Comparison of ENCODE assay signal across 8 mouse cellular contexts in genomic region chr8:88244298-88244697, GRCm38 (mm10). TPM values are rescaled to one million over a fixed set of nuclear protein-coding genes. Genes with fewer than 3 reads are reported as not detected.
DNase-seq lines count a peak whose midpoint lies in the region; ATAC-seq and TF ChIP-seq lines count a peak whose summit lies in the region.

No protein-coding gene starts in this region.

- no peak overlapping the region for H3K27ac ChIP-seq in forebrain, embryonic 13.5 days
- no peak overlapping the region for H3K27ac ChIP-seq in forebrain, embryonic 15.5 days (replicated peaks)
- no peak overlapping the region for H3K27ac ChIP-seq in gastrocnemius, adult 2 months
- H3K27ac ChIP-seq in lung, embryonic 16.5 days (ENCODE audit: low read length), result no peak overlapping the region

- intact Hi-C loops in gastrocnemius, adult 2 months (cut with DNase I), result loop anchor here (5.0 kb wide), 3 partner anchors 42 to 127 kb away; partner anchors contain the start of gene Cnep1r1

- H3K4me2 ChIP-seq in forebrain, embryonic 13.5 days, result no peak overlapping the region
- H3K4me2 ChIP-seq in forebrain, embryonic 15.5 days (replicated peaks), result no peak overlapping the region
- no peak overlapping the region for H3K4me2 ChIP-seq in lung, embryonic 16.5 days (ENCODE audit: low read depth, low read length)

- H3K36me3 ChIP-seq in forebrain, embryonic 13.5 days (ENCODE audit: poor library complexity, severe bottlenecking), result peaks cover 28% of the 10 kb centered on the region
- peaks cover 17% of the 10 kb centered on the region; the same call in 1 of the 2 replicates for H3K36me3 ChIP-seq in forebrain, embryonic 15.5 days
- H3K36me3 ChIP-seq in lung, embryonic 16.5 days (ENCODE audit: control insufficient read depth, insufficient read depth, low read length), result 0 out of 2 replicates have a peak, but pooled peaks cover 9% of the 10 kb centered on the region

- no peaks in the 10 kb centered on the region for H3K9me3 ChIP-seq in forebrain, embryonic 13.5 days (replicated peaks)
- H3K9me3 ChIP-seq in forebrain, embryonic 15.5 days, result no peaks in the 10 kb centered on the region
- H3K9me3 ChIP-seq in lung, embryonic 16.5 days (ENCODE audit: control insufficient read depth, low read length), result no peaks in the 10 kb centered on the region

- 0 out of 2 replicates have a peak, but pooled peaks have one; percentile 51 for ATAC-seq in forebrain, embryonic 13.5 days
- no peak; the same call in 1 of the 2 replicates for ATAC-seq in forebrain, embryonic 15.5 days (replicated peaks)
- ATAC-seq in CD4-positive, CD25-positive, alpha-beta regulatory T cell, adult 4 months, result peak; percentile 96
- peak; percentile 73; the same call in 1 of the 2 replicates for ATAC-seq in lung, embryonic 16.5 days (ENCODE audit: low read depth)

- TF ChIP-seq CTCF in gastrocnemius, adult 2 months (IDR thresholded peaks at IDR 0.05), result peak; percentile 92

- no peaks in the 10 kb centered on the region for H3K4me1 ChIP-seq in forebrain, embryonic 13.5 days
- no peaks in the 10 kb centered on the region for H3K4me1 ChIP-seq in forebrain, embryonic 15.5 days
- no peaks in the 10 kb centered on the region for H3K4me1 ChIP-seq in lung, embryonic 16.5 days (replicated peaks; ENCODE audit: control insufficient read depth, insufficient read depth, low read length)

- 74% methylated on average over 4 of the region's 4 CpGs for WGBS in forebrain, embryonic 13.5 days
- WGBS in forebrain, embryonic 15.5 days, result 71% methylated on average over 4 of the region's 4 CpGs
- 80% methylated on average over 4 of the region's 4 CpGs for WGBS in lung, embryonic 16.5 days

- no peak overlapping the region for H3K4me3 ChIP-seq in forebrain, embryonic 13.5 days
- H3K4me3 ChIP-seq in forebrain, embryonic 15.5 days, result no peak overlapping the region
- no peak overlapping the region for H3K4me3 ChIP-seq in gastrocnemius, adult 2 months
- H3K4me3 ChIP-seq in lung, embryonic 16.5 days (ENCODE audit: low read length), result no peak overlapping the region

- peak; percentile 19 for DNase-seq in c-Kit-positive CD71-negative TER-119-negative erythroid progenitor cells, embryonic 14.5 days (ENCODE audit: low read depth)
- peak; percentile 68 for DNase-seq in gastrocnemius, adult 2 months
- DNase-seq in kidney, postnatal 10 days, result peak; percentile 77
- peak; percentile 29 for DNase-seq in right cerebral cortex, postnatal 4 days

- no peak overlapping the region for H3K9ac ChIP-seq in forebrain, embryonic 13.5 days
- no peak overlapping the region for H3K9ac ChIP-seq in forebrain, embryonic 15.5 days (replicated peaks)
- no peak overlapping the region for H3K9ac ChIP-seq in lung, embryonic 16.5 days (ENCODE audit: low read length)

- no peaks in the 10 kb centered on the region for H3K27me3 ChIP-seq in forebrain, embryonic 13.5 days
- H3K27me3 ChIP-seq in forebrain, embryonic 15.5 days, result no peaks in the 10 kb centered on the region
- no peaks in the 10 kb centered on the region for H3K27me3 ChIP-seq in lung, embryonic 16.5 days (ENCODE audit: control insufficient read depth, insufficient read depth, low read depth, low read length)

RNA-seq across cellular contexts. Expression of gene Adcy7, which starts 27.9 kb away (rescaled TPM):
- 1.5 TPM in 2 replicates for polyA plus RNA-seq in forebrain, embryonic 13.5 days (2015; fragmentation: Nextera tagmentation; extraction: Ambion mirVana)
- polyA plus RNA-seq in forebrain, embryonic 15.5 days (2015; fragmentation: Nextera tagmentation; extraction: Ambion mirVana), result 1.4 and 1.5 TPM in 2 replicates
- 100 to 1,000 TPM in 1 of 2 experiments, 10 to 100 TPM in 1; 79.4 to 143 TPM for polyA plus RNA-seq in CD4-positive, CD25-positive, alpha-beta regulatory T cell, adult 4 months (2017; shearing (Covaris generic))
- total RNA-seq in gastrocnemius, adult 2 months (2021), result 1 to 10 TPM; 3.4 to 6.6 TPM
- polyA plus RNA-seq in lung, embryonic 16.5 days (2015; fragmentation: Nextera tagmentation; extraction: Ambion mirVana), result 13.4 and 15.0 TPM in 2 replicates

RNA-seq across cellular contexts. Expression of gene Tent4b, which starts 45.3 kb away (rescaled TPM):
- polyA plus RNA-seq in forebrain, embryonic 13.5 days (2015; fragmentation: Nextera tagmentation; extraction: Ambion mirVana), result 7.4 and 8.3 TPM in 2 replicates
- polyA plus RNA-seq in forebrain, embryonic 15.5 days (2015; fragmentation: Nextera tagmentation; extraction: Ambion mirVana), result 8.9 and 10.2 TPM in 2 replicates
- polyA plus RNA-seq in CD4-positive, CD25-positive, alpha-beta regulatory T cell, adult 4 months (2017; shearing (Covaris generic)), result 10 to 100 TPM in 1 of 2 experiments, 1 to 10 TPM in 1; 7.6 to 13.7 TPM
- 10 to 100 TPM; 16.3 to 18.4 TPM for total RNA-seq in gastrocnemius, adult 2 months (2021)
- 5.1 and 6.2 TPM in 2 replicates for polyA plus RNA-seq in lung, embryonic 16.5 days (2015; fragmentation: Nextera tagmentation; extraction: Ambion mirVana)

Comparison
In these comparisons a context has a peak if more than half of its experiments do, and no peak if none do; other contexts are left out.
1. DNase-seq: peak in every context shown above with its lines; median percentile 77 in kidney, postnatal 10 days; 68 in gastrocnemius, adult 2 months; 29 in right cerebral cortex, postnatal 4 days; 19 in c-Kit-positive CD71-negative TER-119-negative erythroid progenitor cells, embryonic 14.5 days.